Mouse (Mus musculus) stomach, postnatal 0 days (tissue): ENCODE measurements around the gene Mtus2. TPM values are rescaled to one million over a fixed set of nuclear protein-coding genes. Genes with fewer than 3 reads are reported as not detected.
A peak's percentile ranks its signal among the peaks of the same experiment; 100 is the strongest.

ENCODE experiments used
- ATAC-seq: fragments of 200-750 bp; cut with Nextera tagmentation; 2 replicates; pipeline ENCODE4 v1.8.0; 2017; ENCODE audit not compliant: low FRiP score, low TSS enrichment
- DNase-seq: peaks from one replicate; pipeline ENCODE4 v3.0.0-alpha.2; 2016; ENCODE audit warnings: low spot score
- H3K27ac ChIP-seq: fragments of 300-500 bp; sonication (generic); replicated peaks from 2 replicates; pipeline ENCODE4 v1.5.1; 2014; ENCODE audit warnings: mild to moderate bottlenecking, control low read depth
- H3K27me3 ChIP-seq: fragments of 300-500 bp; sonication (generic); 2 replicates; pipeline ENCODE4 v1.6.1; 2014; ENCODE audit warnings: low read length; ENCODE audit not compliant: control insufficient read depth, insufficient read depth
- H3K36me3 ChIP-seq: fragments of 300-500 bp; sonication (generic); 2 replicates; pipeline ENCODE4 v1.6.1; 2014; ENCODE audit warnings: low read length, mixed read lengths; ENCODE audit not compliant: control insufficient read depth, insufficient read depth
- H3K4me1 ChIP-seq: fragments of 300-500 bp; sonication (generic); replicated peaks from 2 replicates; pipeline ENCODE4 v1.6.1; 2014; ENCODE audit warnings: antibody characterized with exemption; ENCODE audit not compliant: control insufficient read depth, insufficient read depth
- H3K4me2 ChIP-seq: fragments of 300-500 bp; sonication (generic); replicated peaks from 2 replicates; pipeline ENCODE4 v1.6.1; 2014; ENCODE audit warnings: low read depth, mild to moderate bottlenecking, control low read depth, moderate library complexity
- H3K4me3 ChIP-seq: fragments of 300-500 bp; sonication (generic); 2 replicates; pipeline ENCODE4 v1.5.1; 2014; ENCODE audit warnings: low read depth, low read length, control low read depth
- H3K9ac ChIP-seq: fragments of 300-500 bp; sonication (generic); 2 replicates; pipeline ENCODE4 v1.6.1; 2014; ENCODE audit warnings: mild to moderate bottlenecking, low read length, control low read depth, mixed read lengths
- H3K9me3 ChIP-seq: fragments of 300-500 bp; sonication (generic); 2 replicates; pipeline ENCODE4 v1.6.1; 2016; ENCODE audit warnings: low read length; ENCODE audit not compliant: control insufficient read depth
- CTCF ChIP-seq: IDR thresholded peaks from 2 replicates; pipeline ENCODE4 v1.5.1; 2016; ENCODE audit warnings: antibody characterized with exemption, low read depth, mild to moderate bottlenecking, moderate library complexity
- EP300 ChIP-seq: optimal IDR thresholded peaks from 2 replicates; pipeline ENCODE3; 2016; ENCODE audit warnings: antibody characterized with exemption
- WGBS: fragments of 180-500 bp; shearing (Covaris S2); extraction: QIAGEN DNeasy Blood & Tissue Kit; methylation state at CpG from one replicate; pipeline ENCODE4 v1.1.7; 2014; 5-methylcytosine and 5-hydroxymethylcytosine counted together
- polyA plus RNA-seq: library from polyadenylated mRNA; unstranded; fragments of >200 nt; fragmentation: Nextera tagmentation; extraction: Ambion mirVana; gene quantifications from 2 replicates; pipeline ENCODE4 v1.2.1, GENCODE M21; 2015

Mtus2 gene
- polyA plus RNA-seq, 1 experiment from 2014 or later: 12.3 TPM

GRCm38 (mm10) chr5:148216786-148217185 is 259.7 kb downstream of the Mtus2 start:
- 71% methylated on average over 8 of the region's 8 CpGs for WGBS
- DNase-seq (no peak), ATAC-seq (no peak)

GRCm38 (mm10) chr5:148222898-148223297 is 265.8 kb downstream of the Mtus2 start:
- Histone ChIP-seq H3K4me2 (no peak overlapping the region), H3K4me3 (no peak overlapping the region), H3K4me1 (no peaks in the 10 kb centered on the region), H3K27me3 (no peaks in the 10 kb centered on the region), H3K9ac (no peak overlapping the region), H3K36me3 (no peaks in the 10 kb centered on the region), H3K9me3 (no peaks in the 10 kb centered on the region), H3K27ac (no peak overlapping the region)
- ATAC-seq: no peak
- DNase-seq: no peak
- no peak for TF ChIP-seq CTCF
- TF ChIP-seq EP300: no peak
- WGBS: 76% methylated on average over 5 of the region's 5 CpGs

More at GRCm38 (mm10) chr5:148216786-148217185, 259.7 kb downstream of the Mtus2 start:
- H3K4me2 ChIP-seq: no peak overlapping the region
- no peaks in the 10 kb centered on the region for H3K4me1 ChIP-seq
- H3K27ac ChIP-seq: no peak overlapping the region
- TF ChIP-seq CTCF: no peak
- no peak for TF ChIP-seq EP300
- no peak overlapping the region for H3K9ac ChIP-seq
- no peaks in the 10 kb centered on the region for H3K36me3 ChIP-seq
- H3K9me3 ChIP-seq: no peaks in the 10 kb centered on the region
- no peak overlapping the region for H3K4me3 ChIP-seq
- no peaks in the 10 kb centered on the region for H3K27me3 ChIP-seq

- Histone ChIP-seq H3K36me3 (no peaks in the 10 kb centered on the region), H3K27ac (no peak overlapping the region), H3K4me3 (no peak overlapping the region), H3K4me1 (no peaks in the 10 kb centered on the region), H3K27me3 (no peaks in the 10 kb centered on the region), H3K9me3 (no peaks in the 10 kb centered on the region), H3K9ac (no peak overlapping the region), H3K4me2 (no peak overlapping the region)
- TF ChIP-seq CTCF (no peak), EP300 (no peak)
- DNase-seq: no peak
- no peak for ATAC-seq
- 91% methylated on average over 16 of the region's 16 CpGs for WGBS
Observed at GRCm38 (mm10) chr5:148224004-148224403, 266.9 kb downstream of the Mtus2 start.

DNA sequence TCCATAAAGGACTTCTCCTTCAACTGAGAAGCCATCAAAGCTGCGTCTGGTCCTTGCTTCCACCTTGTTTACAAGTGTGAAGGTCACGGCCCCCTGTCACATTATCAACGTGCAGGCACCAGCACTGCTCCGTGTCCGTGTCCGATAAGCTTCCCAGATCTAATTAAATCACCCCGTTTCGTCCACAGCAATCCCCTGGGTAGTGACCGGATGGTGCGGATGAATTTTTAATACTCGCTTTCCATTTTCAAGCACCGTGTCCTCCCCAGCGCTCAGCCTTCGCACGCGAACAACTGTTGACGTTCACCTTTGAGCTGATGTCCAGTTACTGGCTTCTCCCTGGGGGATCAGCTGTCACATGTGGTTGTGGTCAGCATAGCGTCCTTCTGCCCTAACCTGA is 276.6 kb downstream of the Mtus2 start:
- 70% methylated on average over 18 of the region's 18 CpGs for WGBS
- no peak for DNase-seq
- Histone ChIP-seq H3K9me3 (no peaks in the 10 kb centered on the region), H3K36me3 (no peaks in the 10 kb centered on the region), H3K27ac (no peak overlapping the region), H3K4me1 (no peaks in the 10 kb centered on the region), H3K4me2 (no peak overlapping the region), H3K9ac (no peak overlapping the region), H3K27me3 (no peaks in the 10 kb centered on the region), H3K4me3 (no peak overlapping the region)
- TF ChIP-seq CTCF: no peak
- TF ChIP-seq EP300: no peak
- ATAC-seq: no peak

DNA sequence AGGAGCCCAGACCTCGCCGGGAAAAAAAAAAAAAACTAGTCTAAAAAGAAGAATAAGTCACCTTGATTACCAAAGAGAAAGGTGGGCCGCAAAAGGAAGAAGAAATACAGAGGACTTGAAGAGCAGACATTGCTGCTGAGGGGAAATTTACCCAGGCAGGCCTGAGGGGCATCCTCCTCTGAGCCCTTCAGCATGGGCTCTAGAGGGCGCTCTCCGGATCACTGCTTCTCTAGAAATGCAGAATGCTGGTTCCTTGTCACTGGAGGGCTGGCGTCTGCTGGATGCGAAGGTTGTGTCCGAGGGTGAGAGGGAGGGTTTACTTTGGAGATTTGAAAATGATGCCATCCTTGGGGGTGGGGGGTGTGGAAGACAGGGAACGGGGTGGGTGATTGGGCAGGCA is 279.5 kb downstream of the Mtus2 start:
- 53% methylated on average over 9 of the region's 9 CpGs for WGBS
- DNase-seq (no peak), ATAC-seq (no peak)
- H3K27me3 ChIP-seq: no peaks in the 10 kb centered on the region
- no peaks in the 10 kb centered on the region for H3K36me3 ChIP-seq
- no peaks in the 10 kb centered on the region for H3K4me1 ChIP-seq
- no peak overlapping the region for H3K27ac ChIP-seq
- H3K9ac ChIP-seq: no peak overlapping the region
- no peak overlapping the region for H3K4me3 ChIP-seq
- no peaks in the 10 kb centered on the region for H3K9me3 ChIP-seq
- no peak overlapping the region for H3K4me2 ChIP-seq
- no peak for TF ChIP-seq EP300
- TF ChIP-seq CTCF: peak; percentile 54

DNA sequence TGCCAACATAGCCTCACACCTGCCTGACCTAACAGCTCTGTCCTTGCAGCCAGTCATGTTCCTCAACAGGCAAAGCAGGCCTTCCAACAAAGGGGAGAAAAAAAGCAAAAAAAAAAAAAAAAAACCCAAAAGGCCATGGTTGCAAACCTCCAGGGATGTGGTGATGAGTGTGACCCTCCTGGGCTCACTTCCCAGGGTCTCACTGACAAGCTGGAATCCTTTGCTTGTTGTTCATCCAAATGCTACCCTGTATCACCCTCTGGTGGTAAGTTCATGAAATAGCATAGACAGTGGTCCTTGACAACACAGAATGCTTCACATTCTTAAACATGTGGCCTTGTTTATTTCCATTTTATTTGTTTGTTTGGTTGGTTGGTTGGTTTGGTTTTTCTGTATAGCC is 281.9 kb downstream of the Mtus2 start:
- Histone ChIP-seq H3K4me2 (no peak overlapping the region), H3K9me3 (no peaks in the 10 kb centered on the region), H3K27me3 (no peaks in the 10 kb centered on the region), H3K36me3 (no peaks in the 10 kb centered on the region), H3K27ac (no peak overlapping the region), H3K9ac (no peak overlapping the region), H3K4me1 (no peaks in the 10 kb centered on the region), H3K4me3 (no peak overlapping the region)
- TF ChIP-seq CTCF (peak; percentile 89), EP300 (no peak)
- ATAC-seq (no peak), DNase-seq (no peak)
